Mouse (Mus musculus) embryonic fibroblast, embryonic 13.5 days (primary cell): Measurements from ENCODE around the gene Tnip2.

Source experiments
- CTCF ChIP-seq: IDR thresholded peaks from 2 replicates; pipeline ENCODE4 v1.5.1; 2011; ENCODE audit warnings: mild to moderate bottlenecking, control low read depth, low read length, moderate library complexity, borderline replicate concordance; ENCODE audit not compliant: insufficient read depth
- POLR2A ChIP-seq: IDR thresholded peaks from 2 replicates; pipeline ENCODE4 v1.6.1; 2011; ENCODE audit warnings: low read depth, mild to moderate bottlenecking, control low read depth, low read length, moderate library complexity

DNA sequence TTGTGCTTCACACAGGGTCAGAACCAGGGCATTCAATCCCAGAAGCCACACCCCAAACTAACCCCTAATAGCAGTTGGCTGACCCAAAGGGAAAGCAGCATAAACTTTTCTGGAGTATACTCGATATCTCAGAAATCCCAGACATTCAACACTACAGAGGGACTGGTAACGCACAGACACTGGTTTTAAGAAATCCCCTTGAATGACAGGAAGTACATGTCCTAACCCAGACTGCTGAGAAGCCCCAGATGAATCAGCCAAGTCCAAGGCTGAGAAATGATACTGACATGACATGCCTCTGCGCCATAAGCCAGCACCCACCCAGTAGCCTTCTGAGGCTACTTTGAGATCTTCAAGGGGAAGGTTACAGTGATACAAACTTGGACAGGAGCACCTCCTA, 12.2 kb downstream of the Tnip2 start:
- TF ChIP-seq CTCF, result no peak
- no peak for TF ChIP-seq POLR2A
